Mouse (Mus musculus) stomach, embryonic 14.5 days (tissue): ENCODE measurements at regions not wholly inside any gene's neighbourhood (a gene's known extent, or its start where the extent isn't known, plus 50 kb on each side); places are given as distances from the start of the nearest gene placed in this dataset.
A peak's percentile ranks its signal among the peaks of the same experiment; 100 is the strongest.

ENCODE experiments used
- ATAC-seq: fragments of 200-750 bp; cut with Nextera tagmentation; 2 replicates; pipeline ENCODE4 v1.8.0; 2017; ENCODE audit warnings: low read depth, moderate TSS enrichment; ENCODE audit not compliant: insufficient number of reproducible peaks, insufficient read depth, low FRiP score
- H3K27ac ChIP-seq: fragments of 300-500 bp; sonication (generic); 2 replicates; pipeline ENCODE4 v1.5.1; 2014; ENCODE audit warnings: mild to moderate bottlenecking, low read length, moderate library complexity, mixed read lengths
- H3K27me3 ChIP-seq: fragments of 300-500 bp; sonication (generic); 2 replicates; pipeline ENCODE4 v1.6.1; 2014; ENCODE audit warnings: low read length, control low read depth, mixed read lengths; ENCODE audit not compliant: control insufficient read depth, insufficient read depth
- H3K36me3 ChIP-seq: fragments of 300-500 bp; sonication (generic); 2 replicates; pipeline ENCODE4 v1.6.1; 2014; ENCODE audit warnings: mild to moderate bottlenecking, control low read depth, low read length, moderate library complexity, mixed read lengths; ENCODE audit not compliant: control insufficient read depth, insufficient read depth
- H3K4me1 ChIP-seq: fragments of 300-500 bp; sonication (generic); 2 replicates; pipeline ENCODE4 v1.6.1; 2014; ENCODE audit warnings: low read length, control low read depth, mixed read lengths; ENCODE audit not compliant: control insufficient read depth, insufficient read depth
- H3K4me2 ChIP-seq: fragments of 300-500 bp; sonication (generic); replicated peaks from 2 replicates; pipeline ENCODE4 v1.6.1; 2014; ENCODE audit warnings: low read depth, low read length, control low read depth
- H3K4me3 ChIP-seq: fragments of 300-500 bp; sonication (generic); 2 replicates; pipeline ENCODE4 v1.5.1; 2014; ENCODE audit warnings: low read depth, low read length, control low read depth
- H3K9ac ChIP-seq: fragments of 300-500 bp; sonication (generic); replicated peaks from 2 replicates; pipeline ENCODE4 v1.6.1; 2014; ENCODE audit warnings: low read depth, mild to moderate bottlenecking, control low read depth, low read length, moderate library complexity, mixed read lengths
- H3K9me3 ChIP-seq: fragments of 300-500 bp; sonication (generic); 2 replicates; pipeline ENCODE4 v1.6.1; 2016; ENCODE audit warnings: low read depth, low read length, control low read depth; ENCODE audit not compliant: control insufficient read depth
- WGBS: fragments of 180-500 bp; shearing (Covaris S2); extraction: QIAGEN DNeasy Blood & Tissue Kit; methylation state at CpG from one replicate; pipeline ENCODE4 v1.1.7; 2014; 5-methylcytosine and 5-hydroxymethylcytosine counted together

DNA sequence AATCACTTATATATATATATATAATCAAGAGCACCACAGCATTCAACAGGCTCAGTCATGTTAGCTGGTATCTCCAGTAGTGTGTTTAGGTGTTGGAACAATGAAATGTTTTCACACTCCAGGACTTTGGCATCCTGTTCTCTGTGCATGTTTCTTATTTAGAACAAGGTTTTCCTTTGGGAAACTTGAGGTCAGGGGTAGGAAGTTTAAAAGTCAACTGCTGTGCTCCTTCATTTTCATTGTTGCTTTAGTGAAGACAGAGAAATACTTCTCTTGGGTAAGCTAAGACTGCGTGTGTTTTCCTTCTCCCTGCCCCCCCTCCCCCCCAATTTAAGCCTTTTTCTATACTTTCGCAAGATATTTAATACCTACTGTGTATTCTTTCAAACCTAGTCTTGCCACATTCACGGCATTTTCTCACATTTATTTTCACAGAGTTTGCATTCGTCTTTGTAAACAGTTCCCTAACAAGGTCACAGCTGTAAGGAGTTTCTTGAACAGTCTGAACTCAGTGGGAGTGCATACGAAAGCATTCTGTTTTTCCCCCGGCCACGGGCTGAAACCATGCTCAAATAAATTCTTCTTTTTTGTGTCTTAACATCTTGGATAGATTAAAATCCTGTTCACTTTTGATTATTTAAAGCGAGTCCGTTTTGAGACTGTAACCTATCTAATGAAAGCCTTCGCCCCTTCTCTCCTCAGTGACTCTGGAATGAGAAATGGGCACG, 279.2 kb downstream of the Col12a1 start:
- Histone ChIP-seq H3K9ac (no peak overlapping the region), H3K27me3 (no peaks in the 10 kb centered on the region), H3K4me1 (peaks cover 8% of the 10 kb centered on the region), H3K27ac (no peak overlapping the region), H3K4me2 (no peak overlapping the region), H3K4me3 (no peak overlapping the region), H3K9me3 (no peaks in the 10 kb centered on the region), H3K36me3 (no peaks in the 10 kb centered on the region)
- ATAC-seq, result 0 out of 2 replicates have a peak, but pooled peaks have one; percentile 28
- WGBS, result 26% methylated on average over 11 of the region's 11 CpGs

DNA sequence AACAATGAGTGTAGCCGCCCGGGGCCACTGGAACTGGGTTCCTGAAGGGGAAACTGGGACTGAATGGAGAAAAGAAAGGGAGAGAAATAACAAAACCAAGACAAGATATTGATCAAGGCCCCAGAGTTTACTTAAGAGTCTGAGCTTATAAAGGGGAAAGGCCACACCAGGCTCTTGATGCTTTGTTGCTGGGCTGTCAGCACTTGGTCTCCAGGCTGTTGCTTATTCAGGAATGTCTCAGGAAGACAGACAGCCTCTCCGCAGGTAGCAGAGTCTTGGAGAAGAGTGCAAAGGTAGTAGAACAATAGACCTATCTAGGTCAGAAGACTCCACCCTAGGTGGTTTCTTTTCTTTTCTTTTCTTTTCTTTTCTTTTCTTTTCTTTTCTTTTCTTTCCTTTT, 263.4 kb downstream of the Col12a1 start:
- H3K27ac ChIP-seq, result no peak overlapping the region
- no peak overlapping the region for H3K9ac ChIP-seq
- H3K36me3 ChIP-seq, result no peaks in the 10 kb centered on the region
- no peaks in the 10 kb centered on the region for H3K9me3 ChIP-seq
- no peak overlapping the region for H3K4me3 ChIP-seq
- H3K4me1 ChIP-seq, result no peaks in the 10 kb centered on the region
- ATAC-seq, result no peak
- H3K27me3 ChIP-seq, result no peaks in the 10 kb centered on the region
- WGBS, result 81% methylated on average over 3 of the region's 3 CpGs
- no peak overlapping the region for H3K4me2 ChIP-seq

DNA sequence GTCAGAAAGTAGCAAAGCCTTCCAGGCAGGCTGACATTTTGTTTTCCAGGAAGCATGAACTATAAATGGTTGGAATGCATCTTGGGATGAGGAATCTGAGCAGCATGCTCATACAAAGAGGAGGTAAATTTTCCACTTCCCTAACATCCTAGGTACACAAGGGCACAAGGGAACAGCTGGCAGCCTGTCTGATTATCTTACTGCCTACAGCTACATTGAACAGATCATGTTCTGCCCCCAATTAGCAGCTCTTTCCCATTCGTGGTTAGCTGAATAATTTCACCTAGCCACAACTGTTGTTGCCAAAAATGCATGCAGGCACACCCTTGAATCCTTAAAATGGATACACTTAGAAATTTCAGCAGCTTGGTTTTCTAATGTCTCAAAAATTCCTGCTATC, 239.5 kb downstream of the Col12a1 start:
- H3K9me3 ChIP-seq, result no peaks in the 10 kb centered on the region
- no peak for ATAC-seq
- 20% methylated on average over 1 of the region's 1 CpGs for WGBS
- no peak overlapping the region for H3K27ac ChIP-seq
- no peak overlapping the region for H3K9ac ChIP-seq
- no peak overlapping the region for H3K4me3 ChIP-seq
- H3K4me1 ChIP-seq, result no peaks in the 10 kb centered on the region
- no peaks in the 10 kb centered on the region for H3K27me3 ChIP-seq
- no peaks in the 10 kb centered on the region for H3K36me3 ChIP-seq
- no peak overlapping the region for H3K4me2 ChIP-seq

DNA sequence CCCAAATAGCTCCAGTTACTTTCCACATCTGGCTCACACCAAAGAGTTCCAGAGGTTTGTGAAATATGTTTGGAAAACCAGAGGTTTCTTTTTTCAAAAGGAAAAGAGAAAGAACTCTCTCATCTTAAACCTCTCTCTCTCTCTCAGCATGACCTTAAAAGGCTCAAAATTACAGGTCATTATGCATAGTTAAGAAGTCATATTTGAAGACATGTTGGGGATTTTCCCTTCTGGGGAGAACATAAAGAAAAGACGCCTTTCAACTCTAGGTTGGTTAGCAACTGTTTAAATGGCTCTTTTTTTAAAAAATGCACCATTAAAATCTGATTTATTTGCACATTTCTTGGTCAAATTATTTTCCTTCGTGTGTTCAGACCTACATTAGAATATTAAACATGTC, 218.4 kb downstream of the Col12a1 start:
- no peak for ATAC-seq
- H3K27me3 ChIP-seq, result no peaks in the 10 kb centered on the region
- no peak overlapping the region for H3K4me3 ChIP-seq
- H3K9ac ChIP-seq, result no peak overlapping the region
- H3K4me1 ChIP-seq, result no peaks in the 10 kb centered on the region
- WGBS, result 66% methylated on average over 2 of the region's 2 CpGs
- no peak overlapping the region for H3K4me2 ChIP-seq
- no peaks in the 10 kb centered on the region for H3K36me3 ChIP-seq
- H3K9me3 ChIP-seq, result no peaks in the 10 kb centered on the region
- no peak overlapping the region for H3K27ac ChIP-seq

DNA sequence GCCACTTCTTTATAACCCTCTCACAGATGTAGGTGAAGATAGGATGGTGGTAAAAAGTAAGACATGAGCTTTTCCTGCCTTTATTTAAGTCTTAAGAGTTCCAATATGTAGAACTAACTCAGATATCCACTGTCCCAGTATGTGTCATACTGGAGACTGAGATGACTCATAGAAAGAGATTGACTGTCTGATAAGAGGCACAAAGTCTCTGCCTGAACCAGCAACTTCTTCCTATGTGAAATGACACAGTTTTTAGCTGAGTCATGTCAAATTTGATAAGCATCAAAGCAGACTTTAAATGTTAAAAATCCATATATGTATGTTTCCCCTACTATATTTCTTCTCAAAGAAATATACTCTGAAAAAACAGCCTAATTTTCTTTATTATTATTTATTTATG, 216.6 kb downstream of the Col12a1 start:
- no peak overlapping the region for H3K4me2 ChIP-seq
- H3K4me1 ChIP-seq, result no peaks in the 10 kb centered on the region
- H3K9ac ChIP-seq, result no peak overlapping the region
- no peak overlapping the region for H3K4me3 ChIP-seq
- no peaks in the 10 kb centered on the region for H3K27me3 ChIP-seq
- no peak for ATAC-seq
- no peaks in the 10 kb centered on the region for H3K36me3 ChIP-seq
- no peak overlapping the region for H3K27ac ChIP-seq
- no peaks in the 10 kb centered on the region for H3K9me3 ChIP-seq

DNA sequence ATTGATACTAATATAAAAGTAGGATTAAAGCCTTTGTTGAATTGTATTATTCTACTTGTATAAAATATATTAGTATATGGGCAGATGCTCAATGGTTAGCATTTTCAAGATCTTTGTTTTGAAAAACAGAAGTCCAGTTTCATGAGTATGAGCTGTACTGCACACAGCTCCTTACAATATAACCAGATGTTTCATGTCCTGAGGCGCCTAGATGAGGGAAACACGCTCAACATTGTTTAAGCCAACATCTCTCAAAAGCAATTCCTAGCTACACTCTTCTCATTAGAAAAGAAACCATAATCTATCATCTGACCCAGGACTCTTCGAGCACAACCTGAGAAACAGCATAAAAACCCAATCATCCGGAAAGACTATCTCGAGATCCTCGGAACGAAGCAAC, 202.2 kb downstream of the Col12a1 start:
- ATAC-seq, result no peak
- Histone ChIP-seq H3K27me3 (no peaks in the 10 kb centered on the region), H3K27ac (no peak overlapping the region), H3K9me3 (no peaks in the 10 kb centered on the region), H3K9ac (no peak overlapping the region), H3K4me1 (no peaks in the 10 kb centered on the region), H3K4me2 (no peak overlapping the region), H3K4me3 (no peak overlapping the region), H3K36me3 (no peaks in the 10 kb centered on the region)
- WGBS, result 46% methylated on average over 7 of the region's 7 CpGs

DNA sequence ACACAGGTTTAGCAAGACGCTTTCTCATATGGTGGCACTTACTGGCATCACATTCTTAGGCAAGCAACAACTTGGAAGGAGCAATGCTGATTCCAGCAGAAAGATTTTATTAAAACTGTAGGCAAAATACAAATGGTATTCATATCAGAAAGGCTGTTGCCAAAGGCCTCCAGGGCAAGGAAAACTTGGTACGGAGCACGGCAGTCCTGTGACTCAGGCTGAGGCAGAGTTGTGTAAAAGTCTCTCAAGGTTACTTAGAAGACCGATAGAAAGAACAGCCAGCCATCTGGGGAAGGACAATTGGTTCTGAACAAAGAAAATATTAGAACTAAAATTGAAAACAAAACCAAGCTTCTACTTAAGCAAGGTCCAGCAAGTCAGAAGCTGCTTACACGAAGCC, 201.2 kb downstream of the Col12a1 start:
- no peak overlapping the region for H3K27ac ChIP-seq
- WGBS, result 82% methylated on average over 5 of the region's 5 CpGs
- no peak overlapping the region for H3K4me3 ChIP-seq
- H3K9me3 ChIP-seq, result no peaks in the 10 kb centered on the region
- no peak overlapping the region for H3K4me2 ChIP-seq
- H3K4me1 ChIP-seq, result no peaks in the 10 kb centered on the region
- H3K9ac ChIP-seq, result no peak overlapping the region
- no peaks in the 10 kb centered on the region for H3K36me3 ChIP-seq
- ATAC-seq, result no peak
- no peaks in the 10 kb centered on the region for H3K27me3 ChIP-seq

DNA sequence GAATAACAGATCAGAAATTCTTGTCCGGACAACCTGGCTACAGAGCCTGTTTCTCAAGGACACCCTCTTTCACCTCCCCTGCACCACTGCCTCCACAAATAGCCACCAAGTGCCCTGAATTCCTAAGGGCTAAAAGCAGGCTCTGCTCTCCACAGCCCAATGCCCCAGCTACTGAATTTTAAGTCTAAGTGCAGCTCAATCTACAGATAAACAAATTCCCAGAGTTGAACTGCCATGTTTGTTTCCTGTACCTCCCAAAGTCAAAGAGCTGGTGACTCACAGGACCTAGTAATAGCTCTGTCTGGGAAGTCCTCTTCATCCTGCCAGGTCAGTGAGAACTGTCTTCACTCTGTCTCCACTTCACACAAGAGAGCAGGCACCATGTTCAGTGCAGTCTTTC, 200.0 kb downstream of the Col12a1 start:
- 69% methylated on average over 1 of the region's 1 CpGs for WGBS

DNA sequence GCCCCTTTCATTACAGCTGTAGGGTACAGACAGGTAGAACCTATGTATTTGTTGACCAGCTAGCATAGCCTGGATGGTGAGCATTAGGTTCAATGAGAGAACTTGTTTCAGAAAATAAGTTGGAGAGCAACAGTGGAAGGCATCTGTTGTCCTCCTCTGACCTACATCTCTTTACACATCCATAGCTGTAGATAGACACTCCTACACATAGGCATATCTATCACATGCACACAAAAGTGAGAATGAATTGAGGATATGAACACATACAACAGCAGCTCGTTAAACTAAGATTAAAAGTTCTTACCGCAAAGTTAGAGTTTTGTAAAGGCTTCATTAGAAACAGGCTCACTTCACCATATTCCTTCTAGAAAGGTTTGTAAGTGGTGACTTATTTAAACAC, 198.1 kb downstream of the Col12a1 start:
- Histone ChIP-seq H3K4me2 (no peak overlapping the region), H3K36me3 (no peaks in the 10 kb centered on the region), H3K27me3 (no peaks in the 10 kb centered on the region), H3K9me3 (no peaks in the 10 kb centered on the region), H3K4me3 (no peak overlapping the region), H3K4me1 (no peaks in the 10 kb centered on the region), H3K9ac (no peak overlapping the region), H3K27ac (no peak overlapping the region)
- 92% methylated on average over 2 of the region's 2 CpGs for WGBS
- ATAC-seq, result no peak

More for the DNA sequence above, 200.0 kb downstream of the Col12a1 start:
- H3K36me3 ChIP-seq, result no peaks in the 10 kb centered on the region
- no peak overlapping the region for H3K4me3 ChIP-seq
- no peak overlapping the region for H3K9ac ChIP-seq
- no peak overlapping the region for H3K27ac ChIP-seq
- H3K4me2 ChIP-seq, result no peak overlapping the region
- H3K9me3 ChIP-seq, result no peaks in the 10 kb centered on the region
- no peak for ATAC-seq
- H3K27me3 ChIP-seq, result no peaks in the 10 kb centered on the region
- H3K4me1 ChIP-seq, result no peaks in the 10 kb centered on the region
